Mouse (Mus musculus) erythroblast, embryonic 14.5 days (primary cell): ENCODE measurements around the gene Oxld1.

Experiments
- GATA1 ChIP-seq: IDR thresholded peaks from 2 replicates; pipeline ENCODE4 v1.6.1; 2012; ENCODE audit warnings: low read length, inconsistent platforms, mixed read lengths
- TAL1 ChIP-seq: IDR thresholded peaks from 3 replicates; pipeline ENCODE4 v1.6.1; 2012; ENCODE audit warnings: low read length, inconsistent platforms, mixed read lengths

GRCm38 (mm10) chr11:120498891-120499290 is 41.0 kb upstream of the Oxld1 start:
- TF ChIP-seq GATA1, result no peak
- TF ChIP-seq TAL1, result no peak
